Mouse (Mus musculus) layer of hippocampus, postnatal 14 days (tissue): ENCODE results near the gene Eva1c. TPM values are rescaled to one million over a fixed set of nuclear protein-coding genes. Genes with fewer than 3 reads are reported as not detected.

Source experiments
- DNase-seq, 2 experiments: peaks; one replicate each; pipeline ENCODE4 v3.0.0; 2021 to 2022; ENCODE audit warnings: low spot score in 2 of 2, mixed read lengths in 1 of 2
- long read RNA-seq, 2 experiments: library from polyadenylated mRNA; stranded (forward); transcript quantifications; one replicate each; pipeline ENCODE4 v2.0.0; 2021
- total RNA-seq, 2 experiments: library from RNA; stranded (reverse); gene quantifications; 2 replicates each; pipeline ENCODE4 v1.2.3; 2021

Gene Eva1c
- total RNA-seq: 1 to 10 TPM in 1 of 2 experiments, under 1 TPM in 1; 0.74 to 1.5 TPM
- long read RNA-seq, experiment 1, partial matches to known transcripts: 1 of 1 reads
- long read RNA-seq, experiment 1, other reads (novel, unspliced or antisense): 0 of 1 reads
- long read RNA-seq, experiment 2, partial matches to known transcripts: 0 of 4 reads
- long read RNA-seq, experiment 2, other reads (novel, unspliced or antisense): 2 of 4 reads

DNA sequence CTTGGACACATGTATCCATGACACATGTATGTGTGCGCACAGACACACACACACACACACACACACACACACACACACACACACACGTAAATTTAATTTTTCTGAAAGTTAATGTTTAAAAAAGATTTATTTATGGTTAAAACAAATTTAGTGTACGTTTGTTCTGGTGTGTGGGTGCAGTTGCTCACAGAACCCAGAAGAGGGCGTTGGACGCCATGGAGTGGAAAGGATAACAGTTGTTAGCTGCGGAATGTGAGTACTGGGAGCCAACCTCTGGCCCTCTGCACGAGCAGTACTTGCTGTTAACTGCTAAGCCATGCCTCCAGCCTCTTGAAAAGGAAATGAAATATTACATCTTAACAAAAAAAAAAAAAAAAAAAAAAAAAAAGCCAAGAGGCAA, at the start of gene Eva1c:
Eva1c (plus strand) TSS at position 263 of the 400 bp plus-strand sequence.
- DNase-seq: no peak

DNA sequence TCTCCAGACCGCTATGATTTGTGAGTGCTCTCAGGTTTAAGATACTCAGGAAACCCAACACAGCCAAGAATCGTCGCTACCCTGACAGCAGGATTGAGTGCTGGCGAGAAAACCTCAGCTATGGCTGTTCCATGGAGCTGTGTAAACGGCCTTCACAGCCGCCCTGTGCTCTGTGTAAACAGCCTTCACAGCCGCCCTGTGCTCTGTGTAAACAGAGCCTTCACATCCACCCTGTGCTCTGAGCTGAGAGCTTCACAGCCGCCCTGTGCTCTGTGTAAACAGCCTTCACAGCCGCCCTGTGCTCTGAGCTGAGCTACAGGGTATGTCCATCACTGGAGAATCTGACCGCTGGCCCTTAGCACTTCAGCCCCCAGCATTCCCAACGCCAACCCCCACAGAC, 46.7 kb upstream of the Eva1c start:
- DNase-seq: no peak

DNA sequence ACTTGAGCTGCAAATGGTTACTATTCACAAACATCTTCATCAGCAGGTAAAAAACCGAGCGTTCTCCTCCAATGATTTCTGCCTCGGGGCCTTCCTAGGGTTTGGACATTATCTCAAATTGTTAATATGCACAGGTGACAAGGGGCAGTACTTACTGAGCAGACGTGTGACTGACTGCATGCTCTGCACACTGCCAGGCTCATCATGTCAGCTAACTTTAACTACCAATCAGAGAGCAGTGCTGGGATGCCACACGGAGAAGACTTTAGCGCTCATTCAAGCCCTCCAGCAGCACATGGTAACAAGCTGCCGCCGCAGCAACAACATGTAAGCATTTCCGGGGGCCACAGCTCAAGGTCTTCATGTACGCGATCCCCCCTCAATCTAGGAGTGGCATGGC, 43.2 kb upstream of the Eva1c start:
- no peak for DNase-seq

DNA sequence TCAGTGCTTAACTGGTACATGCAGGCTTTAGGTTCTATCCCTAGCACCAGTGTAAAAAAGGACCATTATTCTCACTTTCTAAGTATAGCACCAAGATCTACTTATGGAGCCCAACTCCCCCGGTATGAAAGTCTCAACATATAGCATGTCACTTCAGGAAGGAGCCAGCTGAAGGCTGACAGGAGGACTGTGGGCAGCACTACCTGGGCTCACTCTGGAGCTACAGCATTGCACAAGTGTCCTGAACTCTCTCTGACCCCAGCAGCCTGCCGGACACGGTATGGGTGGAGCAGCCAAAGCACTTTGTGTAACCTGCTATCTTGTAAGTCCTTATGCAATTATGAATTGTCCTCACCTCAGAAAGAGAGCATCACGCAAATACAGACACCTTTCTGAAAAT, 41.3 kb upstream of the Eva1c start:
- no peak for DNase-seq

DNA sequence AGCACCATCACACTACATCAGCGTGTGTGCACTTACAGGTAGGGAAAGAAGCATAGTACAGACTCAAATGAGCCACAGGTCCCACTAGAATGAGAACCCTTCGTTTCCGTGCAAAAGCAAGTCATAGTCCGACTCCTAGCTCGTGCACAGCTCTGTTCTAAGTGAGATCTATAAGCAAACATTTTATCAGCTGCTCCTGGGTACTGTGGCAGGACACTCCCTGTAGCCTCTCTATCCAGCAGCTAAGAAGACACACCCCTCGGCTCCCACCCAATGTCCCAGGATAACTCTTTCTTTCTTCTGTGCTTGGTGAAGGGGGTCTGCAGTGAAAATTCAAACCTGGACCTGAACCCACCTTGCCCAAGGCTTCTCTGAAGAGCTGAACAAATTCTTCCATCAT, 37.9 kb upstream of the Eva1c start:
- no peak for DNase-seq

DNA sequence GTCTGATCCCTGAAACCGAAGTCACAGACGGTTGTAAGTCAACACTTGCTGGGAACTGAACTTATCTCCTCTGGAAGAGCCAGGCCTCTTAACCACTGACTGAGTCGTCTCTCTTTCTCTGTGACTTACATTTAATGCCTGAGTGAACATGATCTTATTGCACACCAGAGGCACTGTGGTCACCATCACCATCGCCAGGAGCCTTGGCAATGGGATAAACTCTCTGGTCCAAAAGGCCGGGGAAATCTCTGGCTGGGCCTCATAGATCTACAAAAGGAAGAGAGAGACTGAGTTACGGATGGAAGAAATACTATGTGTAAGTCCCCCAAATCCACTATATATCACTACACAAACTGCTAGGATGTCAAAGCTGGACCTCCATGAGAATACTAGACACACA, 35.6 kb upstream of the Eva1c start:
- DNase-seq: no peak

DNA sequence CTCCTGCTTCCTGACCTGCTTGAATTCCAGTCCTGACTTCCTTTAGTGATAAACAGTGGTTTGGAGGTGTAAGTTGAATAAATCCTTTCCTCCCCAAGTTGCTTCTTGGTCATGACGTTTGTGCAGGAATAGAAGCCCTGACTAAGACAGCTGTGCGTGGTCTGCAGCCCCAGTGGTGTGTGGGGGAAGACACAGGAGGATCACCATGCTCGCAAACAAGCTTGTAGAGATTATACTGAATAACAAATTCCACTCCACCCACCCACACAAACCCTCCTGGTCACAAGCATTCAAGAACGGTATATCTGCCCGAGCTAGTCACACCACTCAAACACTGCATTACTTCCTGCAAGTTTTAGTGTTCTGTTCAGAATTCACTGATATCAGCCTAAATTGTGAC, 34.5 kb upstream of the Eva1c start:
- no peak for DNase-seq

DNA sequence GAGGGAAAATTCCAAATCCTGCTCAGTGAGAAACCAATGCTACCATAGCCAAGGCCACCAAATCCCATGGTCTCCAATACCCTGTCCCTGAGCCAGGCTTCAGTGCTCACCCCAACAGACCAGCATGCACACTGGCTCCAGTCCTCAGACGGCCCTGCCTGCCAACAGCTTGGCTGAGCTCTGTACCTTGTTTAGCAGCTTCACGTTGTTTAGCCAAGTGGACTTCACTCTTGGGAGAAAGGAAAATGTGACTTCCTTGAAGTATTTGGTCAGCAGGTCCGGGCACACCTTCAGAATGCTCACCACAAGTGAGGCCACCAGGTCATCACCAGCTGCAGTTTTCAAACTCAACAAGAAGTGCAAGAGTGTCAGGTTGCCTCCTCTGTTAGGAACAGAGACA, 34.0 kb upstream of the Eva1c start:
- DNase-seq: peak in 1 of 2 experiments; percentile 33

DNA sequence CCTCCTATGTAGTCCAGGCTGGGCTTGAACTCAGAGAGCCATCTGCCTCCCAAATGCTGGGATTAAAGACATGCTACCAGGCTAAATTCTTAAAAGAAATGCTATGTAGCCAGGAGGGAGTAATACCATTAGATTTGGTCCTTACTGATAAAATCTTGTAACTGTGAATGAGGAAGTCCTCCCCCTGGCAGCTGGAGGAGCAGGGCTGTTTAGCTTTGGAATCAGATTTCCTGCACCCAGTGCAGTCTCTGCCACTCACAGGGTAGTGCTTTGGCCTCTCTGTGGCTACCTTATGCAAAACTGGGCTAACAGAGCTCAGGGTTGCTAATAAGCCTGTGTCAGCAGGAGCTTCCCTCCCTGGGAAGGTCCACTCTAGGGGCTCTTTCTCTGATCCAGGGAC, 31.8 kb upstream of the Eva1c start:
- no peak for DNase-seq

DNA sequence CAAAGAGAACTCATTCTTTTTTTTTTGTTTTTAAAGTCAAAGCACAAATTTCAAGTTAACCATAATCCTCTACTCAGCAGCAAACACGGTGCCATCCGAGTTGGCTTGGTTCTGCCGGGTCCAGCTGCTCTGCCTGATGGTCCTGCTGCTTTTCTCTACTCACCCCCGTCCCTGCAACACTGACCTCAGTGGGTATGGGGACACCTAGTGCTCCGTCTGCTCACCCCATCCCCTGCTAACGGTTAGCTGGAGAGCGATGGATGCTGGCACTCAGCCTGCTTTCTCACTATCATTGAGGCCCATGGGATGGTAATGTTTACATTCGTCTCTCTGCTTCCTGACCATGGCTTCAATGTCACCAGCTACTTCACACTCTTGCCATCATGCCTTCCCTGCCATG, 28.1 kb upstream of the Eva1c start:
- no peak for DNase-seq

DNA sequence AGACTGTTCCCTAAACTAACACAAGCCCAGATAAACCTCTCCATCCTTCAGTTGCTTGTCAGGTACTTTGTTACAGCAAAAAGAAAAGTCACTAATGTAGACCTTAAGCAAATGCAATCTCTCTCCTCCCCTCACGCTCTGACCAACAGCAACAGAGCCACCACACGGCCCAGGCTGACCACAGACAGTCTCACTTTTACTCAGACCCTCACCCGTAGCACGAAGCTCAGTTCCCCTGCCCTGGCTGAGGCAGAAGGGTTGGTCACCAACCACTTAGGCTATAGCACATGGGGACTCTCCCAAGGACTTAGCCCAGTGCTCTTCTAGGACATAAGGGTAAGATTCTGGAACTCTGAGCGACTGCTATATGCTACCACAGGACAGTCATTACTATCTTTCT, 27.7 kb upstream of the Eva1c start:
- DNase-seq: no peak

DNA sequence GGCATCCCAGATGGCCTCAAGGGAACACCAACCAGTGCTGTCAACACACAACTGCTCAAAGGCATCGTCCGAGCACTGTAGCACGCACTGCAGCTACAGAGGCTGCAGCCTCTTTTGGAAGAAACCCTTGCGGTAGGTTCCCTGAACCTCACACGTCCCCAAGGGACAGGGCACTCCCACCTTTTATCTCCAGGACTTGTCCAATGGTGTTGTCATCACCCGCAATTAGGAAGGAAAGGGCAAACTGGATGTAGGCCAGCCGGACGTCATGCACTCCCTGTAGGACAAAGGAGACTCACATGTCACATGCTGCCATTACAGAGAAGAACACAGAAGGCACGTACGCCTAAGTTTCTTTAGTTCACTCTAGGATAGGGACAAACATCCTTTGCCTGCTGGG, 26.7 kb upstream of the Eva1c start:
- no peak for DNase-seq

DNA sequence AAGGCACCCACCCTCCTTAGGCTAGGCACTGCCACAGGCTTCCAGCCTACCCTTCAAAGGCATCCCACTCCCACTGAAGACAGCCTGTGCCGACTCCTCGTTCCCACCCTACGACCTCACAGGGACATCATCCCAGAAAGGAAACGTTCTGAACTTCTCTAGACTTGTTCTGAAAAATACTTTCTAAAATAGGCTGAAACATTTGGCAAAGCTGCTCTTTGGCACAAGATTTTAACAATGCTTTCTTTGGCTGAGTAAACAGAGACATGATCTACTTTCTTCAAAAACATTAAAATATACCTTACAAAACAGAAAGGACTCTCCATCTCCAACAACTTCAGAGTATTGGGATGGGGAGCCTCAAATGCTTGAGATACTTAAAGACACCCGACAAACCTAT, 25.3 kb upstream of the Eva1c start:
- DNase-seq: no peak

DNA sequence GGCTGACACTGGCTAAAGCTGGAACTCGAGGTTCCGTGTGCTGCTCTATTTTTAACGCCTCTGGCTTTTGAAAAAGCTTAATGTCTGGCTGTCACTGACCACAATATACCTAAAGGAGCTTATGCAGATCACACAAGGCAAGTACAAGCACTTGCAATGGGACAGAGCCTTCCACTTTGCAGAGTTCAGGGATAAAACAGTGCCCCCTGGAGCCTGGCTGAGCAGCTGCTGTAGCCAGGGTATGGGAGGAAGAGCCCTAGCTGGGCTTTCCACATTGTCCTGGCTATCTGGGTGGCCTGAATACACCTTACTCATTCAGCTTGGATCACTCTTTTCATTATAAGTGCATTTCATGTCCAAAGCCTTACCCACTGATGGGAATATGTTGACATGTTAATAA, 24.6 kb upstream of the Eva1c start:
- DNase-seq: no peak

DNA sequence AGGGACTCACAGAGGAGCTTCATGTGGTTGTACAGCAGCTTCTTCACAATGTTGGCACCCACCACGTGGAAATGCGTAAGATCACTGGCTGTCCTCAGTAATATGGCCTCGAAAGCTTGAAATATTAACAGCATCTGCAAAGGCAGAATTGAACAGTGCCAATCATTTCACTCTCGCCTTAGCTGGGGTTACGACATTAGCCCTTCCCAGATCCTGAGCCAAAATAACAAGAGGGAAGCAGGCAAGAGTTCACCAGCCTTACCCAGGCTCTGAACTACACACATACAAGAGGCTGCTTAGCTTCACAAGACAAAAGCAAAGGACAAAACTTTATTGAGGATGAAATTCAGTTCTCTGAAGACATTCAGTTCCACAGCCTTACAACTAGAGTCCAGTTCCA, 22.1 kb upstream of the Eva1c start:
- DNase-seq: no peak

DNA sequence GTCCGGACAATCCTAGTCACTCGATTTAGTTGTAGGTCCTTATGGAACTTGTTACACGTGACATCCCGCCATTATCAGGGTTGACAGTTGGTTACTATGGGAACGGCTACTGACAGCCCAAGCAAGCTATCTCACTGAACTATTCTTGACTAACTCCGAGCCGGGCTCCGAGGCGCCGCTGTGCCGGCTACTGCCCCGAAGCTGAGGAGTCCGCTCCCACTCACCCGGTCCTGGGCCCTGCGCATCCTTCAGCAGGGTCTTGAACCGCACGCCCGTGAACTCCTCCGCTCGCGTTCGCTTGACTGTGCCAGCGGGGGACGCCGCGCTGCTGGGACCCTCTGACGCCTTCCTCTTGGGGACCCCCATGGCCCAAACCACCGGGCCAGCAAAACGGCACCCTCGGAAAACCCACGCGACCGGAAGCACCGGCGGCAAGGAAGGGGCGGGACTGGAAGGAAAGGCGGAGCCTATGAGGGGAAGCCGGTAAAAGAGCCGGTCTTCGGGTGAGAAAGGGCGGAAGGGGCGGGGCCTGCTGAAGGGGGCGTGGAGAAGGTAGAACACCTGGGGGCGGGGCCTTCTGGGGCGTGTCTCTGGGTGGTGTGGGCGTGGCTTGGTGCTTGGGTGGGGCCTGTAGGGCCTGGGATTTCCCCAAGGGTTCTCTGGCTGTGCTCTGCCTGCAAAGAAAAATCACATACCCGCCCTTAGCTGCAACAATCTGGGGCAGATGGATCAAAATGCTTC, 16.4 kb upstream of the Eva1c start, which contains the start of gene Urb1:
Urb1 (minus strand) TSS at position 439 of the 741 bp plus-strand sequence.
- peak; percentile 97 to 98 for DNase-seq

DNA sequence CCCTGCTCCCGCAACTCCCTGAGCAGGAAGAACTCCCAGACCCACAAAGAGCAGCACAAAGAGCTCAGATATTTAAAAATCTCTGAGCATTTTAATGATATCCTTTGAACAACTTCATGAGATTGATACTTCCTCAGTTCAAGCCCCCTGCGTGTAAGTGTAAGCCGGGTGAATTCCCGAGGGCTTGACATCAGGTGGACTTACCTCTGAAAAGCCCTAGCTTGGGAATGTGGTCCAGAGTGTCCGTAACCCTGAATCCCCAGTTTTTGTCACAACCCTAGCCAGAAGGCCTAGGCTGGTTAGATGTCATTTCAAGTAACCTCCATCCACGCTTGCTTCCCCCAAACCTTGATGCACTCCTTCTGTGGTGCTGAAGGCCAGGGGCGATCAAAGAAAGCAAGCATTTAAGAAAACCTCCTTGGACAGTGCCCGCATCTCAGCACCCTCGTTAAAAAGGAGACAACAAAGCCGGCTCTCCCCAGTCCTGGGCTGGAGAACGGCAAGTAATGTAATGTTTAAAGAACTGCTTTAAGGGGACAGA, 15.7 kb upstream of the Eva1c start:
- DNase-seq: no peak

DNA sequence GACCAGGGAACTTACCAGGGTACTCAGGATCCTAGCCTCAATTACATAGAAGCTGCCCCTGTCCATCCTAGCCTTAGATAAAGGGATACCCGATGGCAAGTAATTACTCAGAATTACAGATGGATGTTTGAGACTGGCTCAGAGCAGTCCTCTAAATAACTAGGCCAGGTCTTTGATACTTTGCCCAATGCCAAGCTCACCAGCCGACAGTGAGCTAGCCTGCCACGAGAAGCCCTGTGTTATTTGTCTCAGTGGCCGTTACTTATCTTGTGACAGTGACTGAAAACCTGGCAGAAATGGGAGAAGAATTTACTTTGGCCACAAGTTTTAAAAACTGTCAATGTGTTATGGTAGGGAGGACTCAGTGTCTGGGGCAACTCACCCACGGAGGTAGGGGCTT, 14.4 kb upstream of the Eva1c start:
- no peak for DNase-seq

DNA sequence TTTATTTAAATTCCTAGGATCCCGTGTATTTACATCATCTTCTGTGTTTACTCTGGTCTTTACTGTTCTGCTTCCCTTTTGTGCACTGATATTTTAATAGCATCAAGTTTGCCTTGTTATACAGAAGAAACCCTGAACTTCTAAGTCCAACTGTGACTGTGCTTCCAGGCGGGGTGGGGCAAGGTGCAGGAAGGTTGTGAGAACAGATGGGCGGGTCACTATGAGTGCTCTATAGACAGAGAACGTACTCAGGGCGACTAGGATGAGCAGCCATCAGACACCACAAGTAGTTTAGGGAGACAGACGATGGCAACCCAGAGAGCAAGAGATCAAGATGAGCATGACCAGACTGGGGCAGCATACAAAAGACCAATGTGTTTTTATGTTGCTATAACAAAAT, 6.2 kb upstream of the Eva1c start:
- no peak for DNase-seq

DNA sequence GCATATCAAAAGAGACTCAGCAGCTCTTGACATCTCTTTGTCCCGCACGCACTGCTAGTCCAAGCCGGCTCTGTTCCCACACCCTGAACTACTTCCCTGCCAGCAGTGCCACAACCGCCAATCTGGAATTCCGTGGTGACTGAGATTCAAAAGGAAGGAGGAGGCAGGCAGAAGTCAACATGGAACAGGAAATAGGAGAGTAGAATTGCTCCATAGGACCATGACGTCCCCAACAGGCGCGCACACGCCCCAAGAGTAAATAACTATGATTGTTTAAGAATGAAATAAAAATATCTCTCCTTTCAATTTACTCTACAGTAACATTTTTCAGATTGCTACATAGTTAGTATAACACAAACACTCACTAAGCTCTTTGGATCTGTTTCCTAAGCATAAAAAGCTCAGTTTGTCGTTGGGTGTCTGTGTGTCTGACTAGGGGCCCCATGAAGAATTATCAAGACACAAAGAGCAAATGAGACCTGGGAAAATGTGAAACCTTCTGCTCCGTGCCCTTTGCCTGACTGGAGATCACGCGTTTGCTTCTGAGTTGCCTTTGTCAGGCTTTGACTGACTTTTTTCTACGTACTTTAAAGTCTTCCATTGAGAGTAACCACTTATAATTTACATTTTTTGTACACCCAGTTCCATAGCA, 5.3 kb upstream of the Eva1c start:
- no peak for DNase-seq

DNA sequence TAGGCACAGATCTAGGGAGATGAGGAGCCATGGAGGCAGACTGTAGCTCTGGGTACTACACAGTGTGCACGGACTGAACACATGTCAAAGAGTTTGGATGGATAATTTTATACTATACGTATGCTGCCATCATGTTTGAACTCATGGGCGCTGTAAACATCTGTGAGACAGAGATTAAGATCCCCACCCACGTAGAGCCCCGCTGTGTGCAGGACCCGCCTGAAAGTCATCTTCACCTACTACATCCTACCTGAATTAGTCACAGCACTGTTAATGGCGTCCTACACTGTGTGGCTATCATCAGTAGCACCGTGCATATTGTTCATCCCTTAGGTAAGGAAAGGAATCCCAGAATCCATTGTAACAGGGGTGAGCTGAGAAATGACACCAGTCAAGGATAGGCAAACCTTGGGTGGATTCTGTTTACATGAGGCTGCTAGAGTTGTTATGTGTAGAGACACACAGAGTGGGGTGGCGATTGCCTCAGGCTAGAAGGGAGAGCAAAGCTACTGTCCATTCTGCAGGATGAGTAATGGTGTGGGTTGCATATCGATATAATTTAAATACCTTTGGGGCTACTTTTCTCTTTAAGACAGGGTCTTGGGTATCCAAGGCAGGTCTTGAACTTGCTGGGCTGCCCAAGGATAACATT, 4.1 kb upstream of the Eva1c start:
- no peak for DNase-seq

DNA sequence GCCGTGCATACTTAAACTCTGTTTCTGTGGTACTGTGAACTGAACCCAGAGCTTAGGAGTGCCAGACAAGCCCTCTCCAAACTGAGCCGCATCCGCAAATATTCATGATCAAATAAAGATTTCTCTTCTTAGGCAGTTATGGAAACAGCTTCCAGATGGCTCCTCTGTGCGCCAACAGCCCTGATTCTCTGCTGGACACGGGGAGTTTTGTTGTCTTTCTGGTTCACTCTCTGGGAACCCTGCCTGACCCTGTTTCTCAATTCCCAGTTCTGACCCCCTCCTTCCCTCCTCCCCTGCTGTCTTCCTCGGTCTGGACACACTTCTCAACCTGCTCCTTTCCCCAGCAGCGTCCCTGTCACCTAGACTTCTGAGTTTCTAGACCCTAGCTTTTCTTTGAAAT, 3.5 kb upstream of the Eva1c start:
- DNase-seq: no peak
